Mouse (Mus musculus): Measurements from ENCODE around the gene Gucd1.
"Not testable (repeated sequence)": the region's sequence is repeated elsewhere in the genome, so short reads cannot be mapped to it uniquely, and the experiment has no call there.

GRCm38 (mm10) chr10:75373655-75374351 is 144.0 kb downstream of the Gucd1 start:
- TF ChIP-seq MAZ (IDR thresholded peaks at IDR 0.05; ENCODE audit: low read depth, low read length); CTCF (conservative IDR thresholded peaks at IDR 0.05 in 1 of 2, IDR thresholded peaks at IDR 0.05 in 1 of 2; ENCODE audit: low read depth in 2 of 2, low read length in 2 of 2); EP300 (IDR thresholded peaks at IDR 0.05; ENCODE audit: low read length); E2F4 (IDR thresholded peaks at IDR 0.05; ENCODE audit: insufficient replicate concordance, low read depth, low read length); ZNF384 (IDR thresholded peaks at IDR 0.05; ENCODE audit: low read depth, low read length); KAT2A (IDR thresholded peaks at IDR 0.05; ENCODE audit: insufficient replicate concordance, low read length); CHD1 (IDR thresholded peaks at IDR 0.05; ENCODE audit: low read depth, low read length): not testable (repeated sequence)

Measured in CH12.LX (cell line).